Mouse (Mus musculus): ENCODE measurements around the gene Apoa5. TPM values are rescaled to one million over a fixed set of nuclear protein-coding genes. Genes with fewer than 3 reads are reported as not detected.
"Not testable (repeated sequence)": the region's sequence is repeated elsewhere in the genome, so short reads cannot be mapped to it uniquely, and the experiment has no call there.

Gene Apoa5
- total RNA-seq, 2 experiments from 2014 or later, result 0.39 TPM; not detected in 1

DNA sequence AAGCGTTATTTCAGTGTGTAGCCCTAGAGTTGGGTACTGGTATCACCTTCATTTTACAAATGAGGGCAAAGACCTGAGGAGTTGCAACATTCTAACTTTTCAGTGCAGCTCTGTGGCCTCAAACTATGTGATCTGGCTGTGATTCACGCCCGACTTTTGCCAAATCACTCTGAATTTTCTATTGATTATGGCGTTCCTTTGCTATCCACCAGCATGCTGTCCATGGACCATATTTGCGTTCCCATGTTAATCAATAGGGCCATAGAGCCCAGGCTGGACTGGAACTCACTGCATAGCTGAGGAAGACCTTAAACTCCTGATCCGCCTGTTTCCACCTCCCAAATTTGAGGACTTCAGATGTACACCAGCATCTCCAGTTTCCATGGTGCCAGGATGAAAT lies 9.3 kb upstream of the Apoa5 start:
- no peak for DNase-seq (ENCODE audit: low spot score in 2 of 2)

- no peak for DNase-seq (ENCODE audit: low spot score in 2 of 2)
Observed at GRCm38 (mm10) chr9:46261131-46261530, 7.3 kb upstream of the Apoa5 start.

GRCm38 (mm10) chr9:46269125-46269524 lies 692 bp downstream of the Apoa5 start:
- no peak for DNase-seq (ENCODE audit: low spot score in 2 of 2)

- DNase-seq (ENCODE audit: low spot score in 2 of 2), result no peak
Observed at GRCm38 (mm10) chr9:46270782-46271181, 2.3 kb downstream of the Apoa5 start.

- no peak for DNase-seq (ENCODE audit: low spot score in 2 of 2)
Observed at GRCm38 (mm10) chr9:46272070-46272469, 3.6 kb downstream of the Apoa5 start.

- peak; percentile 73 to 85 for DNase-seq (ENCODE audit: low spot score in 2 of 2)
Observed at GRCm38 (mm10) chr9:46272677-46273454, 4.4 kb downstream of the Apoa5 start, which contains the start of gene Zpr1. Zpr1 (plus strand) TSS chr9:46273064.

GRCm38 (mm10) chr9:46274494-46274893 lies 6.1 kb downstream of the Apoa5 start:
- DNase-seq (ENCODE audit: low spot score in 2 of 2), result no peak

- peak; percentile 92 to 95 for DNase-seq (ENCODE audit: low spot score in 2 of 2)
Observed at GRCm38 (mm10) chr9:46282631-46283436, 14.4 kb downstream of the Apoa5 start, which contains the start of gene Bud13. Bud13 (plus strand) TSS chr9:46283008.

GRCm38 (mm10) chr9:46298381-46298780 lies 29.9 kb downstream of the Apoa5 start:
- no peak for DNase-seq (ENCODE audit: low spot score in 2 of 2)

- peak in 1 of 2 experiments; percentile 37 for DNase-seq (ENCODE audit: low spot score in 2 of 2)
Observed at GRCm38 (mm10) chr9:46302142-46302541, 33.7 kb downstream of the Apoa5 start.

GRCm38 (mm10) chr9:46309121-46309520 lies 40.7 kb downstream of the Apoa5 start:
- no peak for DNase-seq (ENCODE audit: low spot score in 2 of 2)

DNA sequence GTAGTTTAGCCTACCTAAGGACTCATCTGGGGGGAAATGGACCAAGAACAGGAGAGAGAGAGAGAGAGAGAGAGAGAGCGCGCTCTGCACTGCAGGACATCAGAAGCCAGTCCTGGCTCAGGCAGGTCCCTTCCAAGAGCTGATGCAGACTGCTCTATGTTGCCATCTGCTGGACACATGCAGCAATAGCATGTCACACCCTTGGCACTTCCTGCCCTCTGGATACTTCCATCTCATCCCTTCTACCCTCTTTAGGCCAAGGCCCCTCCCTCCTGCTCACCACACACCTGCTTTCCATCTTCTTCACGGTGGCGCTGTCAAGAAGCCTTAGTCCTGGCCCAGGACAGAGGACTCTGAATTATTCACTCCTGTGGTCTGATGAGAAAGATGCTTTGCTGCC lies 46.1 kb downstream of the Apoa5 start:
- peak in 1 of 2 experiments; percentile 59 for DNase-seq (ENCODE audit: low spot score in 2 of 2)

DNA sequence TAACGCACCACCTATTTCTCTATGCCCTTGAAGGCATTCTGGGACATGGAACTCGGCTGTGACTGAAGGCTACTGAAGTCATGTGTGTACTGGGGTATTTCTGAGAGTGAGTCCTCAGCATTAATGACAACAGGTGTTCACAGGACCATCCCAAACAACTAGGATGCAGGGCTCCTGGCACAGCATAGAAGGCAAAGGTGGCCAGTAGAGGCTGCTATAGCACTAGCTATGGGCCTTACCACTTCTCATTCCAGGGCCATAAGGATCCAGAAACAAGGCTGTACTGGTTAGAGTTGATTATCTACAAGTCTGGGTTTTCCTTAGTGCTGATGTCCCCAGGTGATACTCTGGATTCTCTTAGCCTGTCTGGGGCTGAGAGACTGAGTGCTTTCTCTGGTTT lies 46.5 kb downstream of the Apoa5 start:
- no peak for DNase-seq (ENCODE audit: low spot score in 2 of 2)

DNA sequence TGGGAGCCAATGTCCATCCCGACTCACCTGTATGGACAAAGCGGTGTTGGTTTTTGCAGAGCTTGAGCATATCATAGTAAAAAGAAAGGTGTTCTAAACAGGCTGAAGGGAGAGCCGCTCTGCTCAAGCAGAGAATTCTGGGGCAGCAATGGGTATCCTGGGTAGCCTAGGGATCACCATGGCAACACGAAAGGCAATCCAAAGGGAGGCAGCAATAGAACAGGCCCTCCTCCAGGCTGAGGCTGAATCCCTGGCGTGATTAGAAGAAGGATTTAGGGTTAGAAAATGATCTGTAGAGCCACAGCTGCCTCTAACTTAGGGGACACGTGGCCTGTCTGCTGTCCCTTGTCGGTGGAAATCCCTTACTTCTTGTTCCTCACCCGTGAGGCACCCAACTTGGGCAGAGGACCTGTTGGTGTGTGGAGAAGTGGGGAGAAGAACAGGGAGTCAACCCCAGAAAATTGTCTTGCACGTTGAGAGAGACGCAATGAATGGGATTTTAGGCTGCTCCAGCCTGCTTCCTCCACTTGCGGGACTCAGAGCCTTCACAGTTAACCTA lies 47.5 kb downstream of the Apoa5 start:
- DNase-seq (ENCODE audit: low spot score in 2 of 2), result no peak

DNA sequence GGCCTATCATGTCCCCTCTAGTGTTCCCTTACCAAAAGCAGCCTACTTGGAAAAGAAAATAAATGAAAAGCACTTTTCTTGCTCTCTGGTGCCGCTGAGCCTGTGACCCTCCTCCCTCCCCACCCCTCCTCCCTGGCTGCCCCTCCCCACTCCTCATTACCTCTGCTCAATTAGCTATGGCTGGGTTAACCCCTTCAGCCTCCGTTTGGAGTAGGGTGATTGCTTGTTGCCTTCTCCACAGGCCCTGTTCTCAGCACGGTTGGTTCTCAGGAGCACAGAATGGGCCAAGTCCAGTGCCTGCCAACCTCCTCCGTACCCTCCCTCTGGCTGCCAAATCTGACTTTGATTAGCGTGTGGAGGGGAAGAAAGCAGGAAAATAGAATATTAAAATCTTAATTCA lies 48.0 kb downstream of the Apoa5 start:
- no peak for DNase-seq (ENCODE audit: low spot score in 2 of 2)

GRCm38 (mm10) chr9:46316909-46317308 lies 48.5 kb downstream of the Apoa5 start:
- no peak for DNase-seq (ENCODE audit: low spot score in 2 of 2)

- no peak for DNase-seq (ENCODE audit: low spot score in 2 of 2)
Observed at GRCm38 (mm10) chr9:46317957-46318356, 49.5 kb downstream of the Apoa5 start.

GRCm38 (mm10) chr9:46319886-46320285 lies 51.5 kb downstream of the Apoa5 start, which contains the start of gene 4931429L15Rik:
4931429L15Rik (minus strand) TSS chr9:46319986.
- not testable (repeated sequence) for DNase-seq (ENCODE audit: low spot score in 2 of 2)

GRCm38 (mm10) chr9:46320461-46320860 lies 52.0 kb downstream of the Apoa5 start:
- DNase-seq (ENCODE audit: low spot score in 2 of 2), result peak in 1 of 2 experiments; percentile 11

Measured in gastrocnemius, postnatal 4 days (tissue).